12 mouse cellular contexts compared by ENCODE assay signal in genomic region chr7:139583094-139583737, GRCm38 (mm10). TPM values are rescaled to one million over a fixed set of nuclear protein-coding genes. Genes with fewer than 3 reads are reported as not detected.
DNase-seq lines count a peak whose midpoint lies in the region; ATAC-seq and TF ChIP-seq lines count a peak whose summit lies in the region.
"Had no signal": no experiment of that assay in that cellular context is flagged by ENCODE, and none has a peak within 500 bp of the region (broad histone marks: within the 10 kb centered on the region; RNA-seq: fewer than 3 reads in every experiment).

No protein-coding gene starts in this region.

- H3K36me3 ChIP-seq in intestine, embryonic 14.5 days (ENCODE audit: control insufficient read depth, insufficient read depth, low read length), result peaks cover 10% of the 10 kb centered on the region
- H3K36me3 ChIP-seq in intestine, embryonic 16.5 days (ENCODE audit: control insufficient read depth, insufficient read depth, low read length), result no peaks in the 10 kb centered on the region
- H3K36me3 ChIP-seq in embryonic facial prominence, embryonic 11.5 days (replicated peaks; ENCODE audit: control insufficient read depth, insufficient read depth, low read depth, low read length), result no peaks in the 10 kb centered on the region
- H3K36me3 ChIP-seq in limb, embryonic 14.5 days (ENCODE audit: control insufficient read depth, insufficient read depth, low read length), result peaks cover 14% of the 10 kb centered on the region

- WGBS in intestine, embryonic 14.5 days, result 16% methylated on average over 17 of the region's 17 CpGs
- WGBS in intestine, embryonic 16.5 days, result 19% methylated on average over 17 of the region's 17 CpGs
- WGBS in embryonic facial prominence, embryonic 11.5 days, result 9% methylated on average over 17 of the region's 17 CpGs
- 12% methylated on average over 17 of the region's 17 CpGs for WGBS in limb, embryonic 14.5 days

- H3K9ac ChIP-seq in intestine, embryonic 14.5 days (ENCODE audit: low read length), result no peak overlapping the region
- no peak overlapping the region for H3K9ac ChIP-seq in intestine, embryonic 16.5 days (ENCODE audit: low read depth, low read length)
- H3K9ac ChIP-seq in embryonic facial prominence, embryonic 11.5 days (replicated peaks; ENCODE audit: low read length), result no peak overlapping the region
- H3K9ac ChIP-seq in limb, embryonic 14.5 days (ENCODE audit: low read depth, low read length, severe bottlenecking), result no peak overlapping the region
- H3K9ac ChIP-seq: embryonic facial prominence, embryonic 12.5 days had no signal

- no peaks in the 10 kb centered on the region for H3K9me3 ChIP-seq in intestine, embryonic 14.5 days (ENCODE audit: control insufficient read depth, low read length)
- H3K9me3 ChIP-seq in intestine, embryonic 16.5 days (ENCODE audit: control insufficient read depth, low read length), result no peaks in the 10 kb centered on the region
- no peaks in the 10 kb centered on the region for H3K9me3 ChIP-seq in embryonic facial prominence, embryonic 11.5 days (replicated peaks; ENCODE audit: control insufficient read depth, low read length)
- no peaks in the 10 kb centered on the region for H3K9me3 ChIP-seq in limb, embryonic 14.5 days (ENCODE audit: control insufficient read depth, low read length)
- H3K9me3 ChIP-seq: embryonic facial prominence, embryonic 12.5 days had no signal

- no peak for TF ChIP-seq POLR2A in limb, embryonic 14.5 days (IDR thresholded peaks at IDR 0.05; ENCODE audit: borderline replicate concordance, extremely low read depth, insufficient read depth, insufficient read length)

- H3K4me2 ChIP-seq in intestine, embryonic 14.5 days (ENCODE audit: low read length), result no peak overlapping the region
- H3K4me2 ChIP-seq in intestine, embryonic 16.5 days (ENCODE audit: low read depth, low read length), result no peak overlapping the region
- no peak overlapping the region for H3K4me2 ChIP-seq in embryonic facial prominence, embryonic 11.5 days (ENCODE audit: low read depth, low read length)
- no peak overlapping the region for H3K4me2 ChIP-seq in limb, embryonic 14.5 days (replicated peaks; ENCODE audit: low read depth, low read length, severe bottlenecking)

- peak overlapping the region; percentile 32 for H3K4me3 ChIP-seq in intestine, embryonic 14.5 days (ENCODE audit: low read depth, low read length)
- H3K4me3 ChIP-seq in intestine, embryonic 16.5 days (ENCODE audit: low read length), result no peak overlapping the region
- H3K4me3 ChIP-seq in embryonic facial prominence, embryonic 11.5 days (ENCODE audit: low read depth, low read length), result no peak overlapping the region
- H3K4me3 ChIP-seq in limb, embryonic 14.5 days (replicated peaks; ENCODE audit: low read length), result peak overlapping the region; percentile 34; the same call in 1 of the 2 replicates

- peaks cover 15% of the 10 kb centered on the region for H3K4me1 ChIP-seq in intestine, embryonic 14.5 days (replicated peaks; ENCODE audit: control insufficient read depth, insufficient read depth, low read length)
- H3K4me1 ChIP-seq in intestine, embryonic 16.5 days (ENCODE audit: control insufficient read depth, insufficient read depth, low read length), result peaks cover 19% of the 10 kb centered on the region
- peaks cover 8% of the 10 kb centered on the region for H3K4me1 ChIP-seq in embryonic facial prominence, embryonic 11.5 days (ENCODE audit: control insufficient read depth, insufficient read depth, low read length)
- peaks cover 24% of the 10 kb centered on the region for H3K4me1 ChIP-seq in limb, embryonic 14.5 days (ENCODE audit: control insufficient read depth, insufficient read depth, low read length)

- no peak for ATAC-seq in intestine, embryonic 14.5 days (replicated peaks; ENCODE audit: low FRiP score, low TSS enrichment, low read depth)
- no peak for ATAC-seq in intestine, embryonic 16.5 days
- ATAC-seq in embryonic facial prominence, embryonic 11.5 days (replicated peaks; ENCODE audit: insufficient number of reproducible peaks, low FRiP score, low TSS enrichment, low read depth), result no peak
- ATAC-seq in limb, embryonic 14.5 days (ENCODE audit: low FRiP score, low read depth), result no peak

- DNase-seq in embryo, embryonic 10.5 days (ENCODE audit: low spot score), result peak; percentile 40
- DNase-seq in embryo, embryonic 9.5 days (ENCODE audit: extremely low spot score), result no peak
- peak; percentile 72 for DNase-seq in intestine, embryonic 14.5 days (ENCODE audit: low spot score)
- DNase-seq in embryonic facial prominence, embryonic 11.5 days (ENCODE audit: low spot score), result peak; percentile 8
- DNase-seq in limb, embryonic 14.5 days (ENCODE audit: low spot score), result no peak
- DNase-seq in right cerebral cortex, postnatal 36 days (ENCODE audit: low spot score in 2 of 2), result no peak
- no peak for DNase-seq in Muller cell, postnatal 12 days (ENCODE audit: inconsistent ontology term)

- peaks cover 99% of the 10 kb centered on the region for H3K27me3 ChIP-seq in intestine, embryonic 14.5 days (replicated peaks; ENCODE audit: control insufficient read depth, insufficient read depth, low read length)
- peaks cover 90% of the 10 kb centered on the region for H3K27me3 ChIP-seq in intestine, embryonic 16.5 days (replicated peaks; ENCODE audit: control insufficient read depth, insufficient read depth, low read length)
- peaks cover 83% of the 10 kb centered on the region for H3K27me3 ChIP-seq in embryonic facial prominence, embryonic 11.5 days (ENCODE audit: control insufficient read depth, insufficient read depth, low read length)
- H3K27me3 ChIP-seq in limb, embryonic 14.5 days (ENCODE audit: control insufficient read depth, insufficient read depth, low read length), result peaks cover 98% of the 10 kb centered on the region

- H3K27ac ChIP-seq in intestine, embryonic 14.5 days (ENCODE audit: low read depth), result no peak overlapping the region
- no peak overlapping the region for H3K27ac ChIP-seq in intestine, embryonic 16.5 days (ENCODE audit: low read length)
- no peak overlapping the region for H3K27ac ChIP-seq in embryonic facial prominence, embryonic 11.5 days (replicated peaks; ENCODE audit: low read depth, low read length)
- H3K27ac ChIP-seq in limb, embryonic 14.5 days (replicated peaks; ENCODE audit: low read depth, low read length), result no peak overlapping the region
- H3K27ac ChIP-seq: embryonic facial prominence, embryonic 12.5 days; kidney, postnatal 0 days; left cerebral cortex, adult 2 months had no signal

RNA-seq across cellular contexts. Expression of gene Nkx6-2, which starts 0.6 kb away (rescaled TPM):
- 0.41 TPM in 1 of 2 replicates, not detected in the other for polyA plus RNA-seq in intestine, embryonic 14.5 days (2014; fragmentation: Nextera tagmentation; extraction: Ambion mirVana)
- 0.13 and 0.18 TPM in 2 replicates for polyA plus RNA-seq in intestine, embryonic 16.5 days (2015; fragmentation: Nextera tagmentation; extraction: Ambion mirVana)
- 4.2 and 4.4 TPM in 2 replicates for polyA plus RNA-seq in embryonic facial prominence, embryonic 11.5 days (2014; fragmentation: Nextera tagmentation; extraction: Ambion mirVana)
- polyA plus RNA-seq in limb, embryonic 14.5 days (2012; rRNA removed), result 0.05 and 0.08 TPM in 2 replicates
- polyA plus RNA-seq in limb, embryonic 14.5 days (2014; fragmentation: Nextera tagmentation; extraction: Ambion mirVana), result 0.14 TPM in 1 of 2 replicates, not detected in the other
- polyA plus RNA-seq: lung, embryonic 14.5 days had no signal

Comparison
In these comparisons a context has a peak if more than half of its experiments do, and no peak if none do; other contexts are left out.
1. DNase-seq: peak in embryo, embryonic 10.5 days (single experiment), intestine, embryonic 14.5 days (single experiment) and embryonic facial prominence, embryonic 11.5 days (single experiment); none in embryo, embryonic 9.5 days (single experiment), limb, embryonic 14.5 days (single experiment), right cerebral cortex, postnatal 36 days (0 of 2) and Muller cell, postnatal 12 days (single experiment).
2. H3K4me3 ChIP-seq: peak in intestine, embryonic 14.5 days (single experiment) and limb, embryonic 14.5 days (single experiment); none in intestine, embryonic 16.5 days (single experiment) and embryonic facial prominence, embryonic 11.5 days (single experiment).